Mouse (Mus musculus): Measurements from ENCODE around the gene Gid8. TPM values are rescaled to one million over a fixed set of nuclear protein-coding genes. Genes with fewer than 3 reads are reported as not detected.

Gid8 gene
- polyA plus RNA-seq, 1 experiment, result 60.4 TPM

DNA sequence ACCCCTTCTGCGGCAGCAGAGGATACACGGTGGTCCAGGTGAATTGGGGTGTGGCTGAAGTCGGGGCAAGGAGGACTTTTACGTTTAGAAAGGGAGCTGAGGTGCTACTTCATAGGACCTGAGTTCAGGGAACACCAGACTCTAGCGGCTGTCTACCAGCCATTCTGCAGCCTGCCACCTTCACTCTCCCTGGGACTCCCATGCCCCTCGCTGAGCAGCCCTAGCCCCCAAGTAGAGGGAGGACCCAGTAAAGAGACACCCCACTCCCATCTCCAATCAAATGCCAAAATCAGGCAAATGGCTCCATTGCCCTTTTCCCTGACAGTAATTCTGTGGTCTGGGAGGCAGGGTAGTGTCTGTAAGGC, 15.5 kb downstream of the Gid8 start:
- no peak overlapping the region for H3K4me3 ChIP-seq (ENCODE audit: insufficient read depth, low read length)
- H3K27ac ChIP-seq (ENCODE audit: insufficient read depth, low read length), result no peak overlapping the region
- TF ChIP-seq POLR2A (IDR thresholded peaks at IDR 0.05; ENCODE audit: extremely low read depth, insufficient read depth, low read length), result no peak
- TF ChIP-seq CTCF (IDR thresholded peaks at IDR 0.05; ENCODE audit: extremely low read depth, insufficient read depth, low read length), result no peak
- H3K4me1 ChIP-seq (ENCODE audit: control insufficient read depth, insufficient read depth, low read length), result peaks cover 3% of the 10 kb centered on the region; the same call in 1 of the 2 replicates

DNA sequence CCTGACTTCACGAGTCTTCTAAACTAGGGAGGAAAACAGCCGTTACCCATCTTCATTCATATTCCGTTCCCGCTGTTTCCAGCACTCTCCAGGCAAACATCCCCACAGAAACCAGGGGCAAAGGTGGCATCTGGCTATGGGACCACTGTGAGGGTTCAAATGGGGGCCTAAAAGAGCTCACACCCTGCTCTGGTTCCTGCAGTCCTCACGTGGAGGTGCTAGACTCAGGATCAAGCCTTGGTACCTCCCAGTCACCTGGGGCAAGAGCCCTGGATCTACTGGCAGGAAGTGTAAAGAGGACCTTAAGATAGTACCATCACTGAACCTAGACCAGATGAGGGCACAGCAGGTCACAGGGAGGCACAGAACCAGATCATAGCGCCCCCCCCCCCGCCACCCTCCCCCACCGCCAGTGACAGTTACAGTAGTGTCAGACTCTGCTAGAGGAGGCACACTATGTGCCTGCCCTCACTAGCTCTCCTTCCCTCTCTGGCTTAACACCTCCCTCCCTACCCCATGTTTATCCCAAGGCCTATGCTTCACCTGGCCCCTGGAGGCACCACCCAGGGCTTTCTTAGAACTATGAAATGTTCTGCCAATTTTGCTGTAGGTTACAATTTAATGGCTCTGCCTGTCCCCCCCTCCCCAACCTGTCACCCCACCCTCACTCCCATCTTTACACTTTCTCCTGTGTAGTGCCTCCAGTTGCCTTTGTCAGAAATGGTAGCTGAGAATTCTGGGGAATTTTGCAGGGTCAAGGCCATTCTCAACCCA, 16.1 kb downstream of the Gid8 start:
- TF ChIP-seq CTCF (IDR thresholded peaks at IDR 0.05; ENCODE audit: extremely low read depth, insufficient read depth, low read length), result no peak
- no peak for TF ChIP-seq POLR2A (IDR thresholded peaks at IDR 0.05; ENCODE audit: extremely low read depth, insufficient read depth, low read length)
- Histone ChIP-seq H3K4me3 (ENCODE audit: insufficient read depth, low read length) (no peak overlapping the region), H3K4me1 (ENCODE audit: control insufficient read depth, insufficient read depth, low read length) (peaks cover 3% of the 10 kb centered on the region; the same call in 1 of the 2 replicates), H3K27ac (ENCODE audit: insufficient read depth, low read length) (no peak overlapping the region)

DNA sequence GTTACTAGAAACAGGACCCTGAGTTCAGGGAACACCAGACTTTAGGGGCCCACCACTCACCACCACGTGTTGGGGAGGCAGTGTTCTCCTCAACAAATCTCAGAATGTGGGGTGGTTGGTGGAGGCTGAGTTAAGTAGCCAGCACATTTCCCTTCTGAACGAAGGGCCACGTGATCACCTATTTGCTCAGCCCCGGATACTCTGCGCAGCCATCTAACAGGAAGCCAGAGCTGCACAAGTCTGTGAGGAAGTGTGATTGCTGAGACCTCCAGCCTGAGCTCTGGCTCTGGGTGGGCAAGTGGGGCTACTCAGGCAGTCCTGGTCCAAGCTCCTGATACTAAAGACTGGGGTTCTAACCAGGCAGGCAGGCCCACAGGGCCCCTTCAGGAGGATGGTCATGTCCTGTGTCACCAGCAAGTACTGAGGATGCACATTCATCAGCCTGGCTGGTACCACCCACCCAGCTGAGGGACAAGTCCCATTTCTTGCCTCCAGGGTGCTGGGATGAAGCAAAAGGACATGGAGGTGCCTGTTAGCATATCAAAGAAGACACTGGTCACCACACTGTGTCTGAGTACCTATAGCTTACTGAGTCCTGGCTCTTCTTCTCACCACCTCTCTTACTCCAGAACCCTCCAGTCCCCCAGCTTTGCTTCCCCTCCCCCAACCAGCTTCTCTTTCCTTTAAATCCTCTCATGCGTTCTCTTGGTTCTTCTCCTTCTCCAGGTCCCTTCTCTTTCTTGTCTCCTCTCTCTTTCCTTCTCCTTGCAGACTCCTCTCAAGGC, 16.9 kb downstream of the Gid8 start:
- Histone ChIP-seq H3K4me1 (ENCODE audit: control insufficient read depth, insufficient read depth, low read length) (peaks cover 3% of the 10 kb centered on the region; the same call in 1 of the 2 replicates), H3K27ac (ENCODE audit: insufficient read depth, low read length) (no peak overlapping the region), H3K4me3 (ENCODE audit: insufficient read depth, low read length) (no peak overlapping the region)
- TF ChIP-seq CTCF (IDR thresholded peaks at IDR 0.05; ENCODE audit: extremely low read depth, insufficient read depth, low read length) (no peak), POLR2A (IDR thresholded peaks at IDR 0.05; ENCODE audit: extremely low read depth, insufficient read depth, low read length) (no peak)

DNA sequence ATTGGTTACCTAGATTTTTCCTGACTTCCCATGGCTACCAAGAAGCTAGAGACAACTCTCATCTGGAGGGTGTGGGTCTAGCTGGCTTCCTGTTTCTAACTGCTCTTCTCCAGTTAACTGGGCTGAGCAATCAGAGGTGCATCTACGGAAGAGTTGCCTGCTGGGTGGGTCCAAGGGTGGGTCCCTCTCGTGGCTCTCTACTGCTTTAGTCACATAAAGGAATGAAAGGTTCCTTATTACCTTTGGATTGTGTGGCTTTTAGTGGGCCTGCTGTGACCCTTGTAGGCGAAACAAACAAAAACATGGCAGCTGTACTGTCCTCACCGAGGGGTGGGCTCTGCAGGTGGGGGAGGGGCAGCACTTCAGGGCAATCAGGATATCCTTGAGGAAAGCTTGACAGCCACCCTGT, 17.7 kb downstream of the Gid8 start:
- no peak for TF ChIP-seq POLR2A (IDR thresholded peaks at IDR 0.05; ENCODE audit: extremely low read depth, insufficient read depth, low read length)
- no peak for TF ChIP-seq CTCF (IDR thresholded peaks at IDR 0.05; ENCODE audit: extremely low read depth, insufficient read depth, low read length)
- H3K27ac ChIP-seq (ENCODE audit: insufficient read depth, low read length), result no peak overlapping the region
- H3K4me3 ChIP-seq (ENCODE audit: insufficient read depth, low read length), result no peak overlapping the region
- H3K4me1 ChIP-seq (ENCODE audit: control insufficient read depth, insufficient read depth, low read length), result peaks cover 3% of the 10 kb centered on the region; the same call in 1 of the 2 replicates

DNA sequence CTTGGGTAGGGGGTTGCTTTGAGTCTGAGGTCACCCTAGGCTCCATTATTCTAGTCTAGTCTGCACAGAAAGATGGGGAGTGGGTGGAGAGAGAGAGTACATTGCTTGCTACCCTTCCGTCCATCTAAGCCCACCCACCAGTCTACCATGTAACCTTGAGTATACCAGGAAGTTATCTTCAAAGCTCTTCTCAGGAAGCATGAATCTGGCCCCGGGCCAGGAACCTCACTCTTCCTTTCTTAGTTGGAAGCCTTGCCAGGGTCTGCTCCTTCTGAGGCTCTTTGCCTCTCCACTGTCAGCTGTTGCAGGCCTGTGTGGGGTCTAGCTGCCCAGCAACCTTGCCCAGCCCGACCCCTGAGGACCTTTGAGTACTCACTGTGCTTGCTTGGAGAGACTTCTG, 21.1 kb downstream of the Gid8 start:
- Histone ChIP-seq H3K27ac (ENCODE audit: insufficient read depth, low read length) (no peak overlapping the region), H3K4me1 (ENCODE audit: control insufficient read depth, insufficient read depth, low read length) (peaks cover 8% of the 10 kb centered on the region), H3K4me3 (ENCODE audit: insufficient read depth, low read length) (no peak overlapping the region)
- TF ChIP-seq POLR2A (IDR thresholded peaks at IDR 0.05; ENCODE audit: extremely low read depth, insufficient read depth, low read length) (no peak), CTCF (IDR thresholded peaks at IDR 0.05; ENCODE audit: extremely low read depth, insufficient read depth, low read length) (no peak)

DNA sequence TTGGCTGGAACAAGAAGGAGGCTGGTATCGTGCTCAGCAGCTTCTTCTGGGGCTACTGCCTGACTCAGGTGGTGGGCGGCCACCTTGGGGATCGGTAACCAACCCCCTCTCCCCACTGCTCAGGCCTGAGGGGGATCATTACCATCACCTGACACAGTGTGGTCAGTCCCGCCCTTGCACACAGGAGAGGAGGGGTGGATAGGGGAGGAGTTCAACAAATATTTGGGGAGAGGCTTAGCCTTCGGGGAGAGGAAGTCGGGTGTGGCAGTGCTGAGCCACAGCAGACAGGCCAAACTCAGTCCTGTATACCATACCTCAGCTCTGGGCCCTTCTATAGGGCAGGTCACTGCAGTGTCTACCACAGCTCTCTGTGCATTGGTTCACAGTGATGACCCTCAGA, 22.1 kb downstream of the Gid8 start:
- Histone ChIP-seq H3K27ac (ENCODE audit: insufficient read depth, low read length) (no peak overlapping the region), H3K4me3 (ENCODE audit: insufficient read depth, low read length) (no peak overlapping the region), H3K4me1 (ENCODE audit: control insufficient read depth, insufficient read depth, low read length) (peaks cover 8% of the 10 kb centered on the region)
- TF ChIP-seq CTCF (IDR thresholded peaks at IDR 0.05; ENCODE audit: extremely low read depth, insufficient read depth, low read length) (no peak), POLR2A (IDR thresholded peaks at IDR 0.05; ENCODE audit: extremely low read depth, insufficient read depth, low read length) (no peak)

DNA sequence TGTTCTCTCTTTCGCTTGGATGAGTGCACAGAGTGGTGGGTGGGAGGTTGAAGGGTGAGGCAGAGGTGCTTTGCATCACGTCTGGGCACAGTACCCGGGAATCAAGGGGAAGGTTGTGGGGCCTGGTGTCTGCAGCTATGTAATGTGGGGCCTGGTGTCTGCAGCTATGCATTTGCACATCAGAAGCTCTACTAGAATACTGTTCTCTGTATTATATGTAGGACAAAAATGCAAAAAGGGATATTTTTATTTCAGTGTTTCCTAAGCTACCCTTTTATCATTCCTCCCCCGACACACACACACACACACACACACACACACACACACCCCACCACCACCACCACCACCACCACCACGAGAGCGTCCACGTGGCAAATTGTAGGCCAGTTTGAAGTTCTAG, 25.3 kb downstream of the Gid8 start:
- Histone ChIP-seq H3K4me3 (ENCODE audit: insufficient read depth, low read length) (no peak overlapping the region), H3K4me1 (ENCODE audit: control insufficient read depth, insufficient read depth, low read length) (peaks cover 8% of the 10 kb centered on the region), H3K27ac (ENCODE audit: insufficient read depth, low read length) (peak overlapping the region; percentile 93)
- TF ChIP-seq POLR2A (IDR thresholded peaks at IDR 0.05; ENCODE audit: extremely low read depth, insufficient read depth, low read length), result no peak
- no peak for TF ChIP-seq CTCF (IDR thresholded peaks at IDR 0.05; ENCODE audit: extremely low read depth, insufficient read depth, low read length)

DNA sequence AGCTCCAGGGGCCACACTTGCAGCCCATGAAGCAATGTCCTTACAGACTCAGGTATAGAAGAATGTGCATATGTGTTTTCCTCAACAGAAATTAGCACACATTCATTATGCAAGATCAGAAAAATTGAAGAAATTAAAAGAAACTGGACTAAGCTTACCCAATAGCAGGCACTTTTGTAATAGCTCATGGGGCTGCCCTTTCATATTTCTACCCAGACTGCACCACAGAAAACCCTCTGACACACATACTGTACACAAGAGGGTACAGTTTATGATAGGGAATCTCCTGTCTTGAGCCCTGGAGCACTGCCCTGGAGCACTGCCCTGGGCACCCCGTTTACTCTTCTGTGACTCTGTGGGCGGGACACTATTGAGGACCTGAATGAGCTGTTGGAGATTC, 28.1 kb downstream of the Gid8 start:
- Histone ChIP-seq H3K4me1 (ENCODE audit: control insufficient read depth, insufficient read depth, low read length) (peaks cover 8% of the 10 kb centered on the region), H3K27ac (ENCODE audit: insufficient read depth, low read length) (no peak overlapping the region), H3K4me3 (ENCODE audit: insufficient read depth, low read length) (no peak overlapping the region)
- TF ChIP-seq CTCF (IDR thresholded peaks at IDR 0.05; ENCODE audit: extremely low read depth, insufficient read depth, low read length) (no peak), POLR2A (IDR thresholded peaks at IDR 0.05; ENCODE audit: extremely low read depth, insufficient read depth, low read length) (no peak)

DNA sequence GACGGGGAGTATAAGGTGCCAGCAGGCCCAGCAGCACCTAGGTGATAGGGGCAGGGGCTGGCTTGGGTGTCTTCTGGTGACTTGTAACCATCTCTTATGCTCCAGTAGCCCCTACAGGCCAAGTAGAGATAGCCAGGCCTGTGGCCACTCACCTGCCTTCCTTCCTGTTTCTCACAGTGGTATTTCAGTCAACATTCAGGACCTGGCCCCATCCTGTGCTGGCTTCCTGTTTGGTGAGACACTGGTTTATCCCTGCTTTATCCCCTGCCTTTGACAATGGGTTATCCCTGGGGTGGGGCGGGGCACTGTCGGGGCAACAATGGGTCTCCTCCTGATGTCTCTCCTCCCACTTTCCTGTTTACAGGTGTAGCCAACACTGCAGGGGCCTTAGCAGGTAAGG, 30.4 kb downstream of the Gid8 start:
- TF ChIP-seq POLR2A (IDR thresholded peaks at IDR 0.05; ENCODE audit: extremely low read depth, insufficient read depth, low read length) (no peak), CTCF (IDR thresholded peaks at IDR 0.05; ENCODE audit: extremely low read depth, insufficient read depth, low read length) (no peak)
- no peak overlapping the region for H3K27ac ChIP-seq (ENCODE audit: insufficient read depth, low read length)
- H3K4me3 ChIP-seq (ENCODE audit: insufficient read depth, low read length), result no peak overlapping the region
- peaks cover 2% of the 10 kb centered on the region; the same call in 1 of the 2 replicates for H3K4me1 ChIP-seq (ENCODE audit: control insufficient read depth, insufficient read depth, low read length)

DNA sequence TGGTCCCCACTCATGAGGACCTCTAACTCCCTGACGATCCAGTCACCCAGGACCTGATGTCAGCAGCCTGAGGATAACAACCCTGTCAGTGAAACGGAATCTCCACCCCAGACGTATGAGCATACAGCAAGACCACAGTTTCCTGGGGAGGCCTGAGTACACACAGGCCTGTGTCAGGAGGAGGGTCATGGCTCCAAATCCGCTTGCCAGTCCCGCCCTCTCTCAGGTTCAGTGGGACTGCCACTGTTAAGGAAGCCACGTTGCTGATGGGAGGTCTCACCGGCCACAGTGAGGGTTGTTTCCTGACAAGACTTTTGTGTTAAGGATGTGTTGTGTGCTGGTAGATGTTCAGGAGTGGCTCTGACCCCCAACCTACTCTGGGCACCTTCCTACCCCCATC, 31.5 kb downstream of the Gid8 start:
- no peak for TF ChIP-seq POLR2A (IDR thresholded peaks at IDR 0.05; ENCODE audit: extremely low read depth, insufficient read depth, low read length)
- TF ChIP-seq CTCF (IDR thresholded peaks at IDR 0.05; ENCODE audit: extremely low read depth, insufficient read depth, low read length), result no peak
- Histone ChIP-seq H3K27ac (ENCODE audit: insufficient read depth, low read length) (no peak overlapping the region), H3K4me1 (ENCODE audit: control insufficient read depth, insufficient read depth, low read length) (no peaks in the 10 kb centered on the region), H3K4me3 (ENCODE audit: insufficient read depth, low read length) (no peak overlapping the region)
